Mouse (Mus musculus) E14TG2a.4 (cell line): ENCODE results near the gene Rpp38.

Source experiments
- CTCF ChIP-seq: conservative IDR thresholded peaks from 2 replicates; pipeline ENCODE4 v1.5.1; 2014; ENCODE audit warnings: low read length
- NANOG ChIP-seq: IDR thresholded peaks from 2 replicates; pipeline ENCODE4 v1.6.1; 2014; ENCODE audit warnings: borderline replicate concordance, low read length, mixed read lengths
- POU5F1 ChIP-seq: IDR thresholded peaks from 2 replicates; pipeline ENCODE4 v1.6.1; 2014; ENCODE audit warnings: low read length, borderline replicate concordance

GRCm38 (mm10) chr2:3292170-3292569, 40.3 kb downstream of the Rpp38 start:
- TF ChIP-seq CTCF (no peak), POU5F1 (no peak), NANOG (no peak)
